Mouse (Mus musculus) C2C12 (cell line): ENCODE data around the gene Tchp. TPM values are rescaled to one million over a fixed set of nuclear protein-coding genes. Genes with fewer than 3 reads are reported as not detected.
A peak's percentile ranks its signal among the peaks of the same experiment; 100 is the strongest.

Experiments
- H3K27me3 ChIP-seq: one replicate; pipeline ENCODE4 v1.6.1; 2011; ENCODE audit not compliant: control insufficient read depth, insufficient read depth, insufficient read length
- H3K36me3 ChIP-seq: one replicate; pipeline ENCODE4 v1.6.1; 2011; ENCODE audit not compliant: control insufficient read depth, insufficient read depth
- H3K4me3 ChIP-seq: one replicate; pipeline ENCODE4 v1.5.1; 2011; ENCODE audit warnings: mild to moderate bottlenecking, control low read depth; ENCODE audit not compliant: poor library complexity, insufficient read depth, severe bottlenecking
- H3K79me2 ChIP-seq: one replicate; pipeline ENCODE4 v1.6.1; 2011; ENCODE audit not compliant: control insufficient read depth, insufficient read depth
- H3K79me3 ChIP-seq: one replicate; pipeline ENCODE4 v1.6.1; 2011; ENCODE audit warnings: low read depth, control low read depth
- H3ac ChIP-seq: one replicate; pipeline ENCODE3; 2011; ENCODE audit warnings: low read depth; ENCODE audit not compliant: control insufficient read depth, insufficient read length
- CEBPB ChIP-seq: IDR thresholded peaks from one replicate; pipeline ENCODE4 v1.6.1; 2011; ENCODE audit warnings: low read depth, mild to moderate bottlenecking, control low read depth, moderate library complexity
- CTCF ChIP-seq: IDR thresholded peaks from one replicate; pipeline ENCODE4 v1.5.1; 2011; ENCODE audit not compliant: control insufficient read depth, insufficient read depth, insufficient read length
- FOSL1 ChIP-seq: IDR thresholded peaks from one replicate; pipeline ENCODE4 v1.8.0; 2011; ENCODE audit warnings: mild to moderate bottlenecking, low read length; ENCODE audit not compliant: poor library complexity, insufficient read depth, severe bottlenecking
- MAX ChIP-seq: IDR thresholded peaks from one replicate; pipeline ENCODE4 v1.6.1; 2011; ENCODE audit warnings: mild to moderate bottlenecking, control low read depth
- MYOD1 ChIP-seq: IDR thresholded peaks from one replicate; pipeline ENCODE4 v1.6.1; 2011; ENCODE audit warnings: low read depth; ENCODE audit not compliant: control insufficient read depth, insufficient read length
- MYOG ChIP-seq: IDR thresholded peaks from one replicate; pipeline ENCODE4 v1.6.1; 2011; ENCODE audit not compliant: control insufficient read depth, insufficient read length; ENCODE audit errors: extremely low read depth
- USF1 ChIP-seq: IDR thresholded peaks from one replicate; pipeline ENCODE4 v1.6.1; 2011; ENCODE audit warnings: low read depth, mild to moderate bottlenecking, control low read depth, moderate library complexity
- polyA plus RNA-seq: library from polyadenylated mRNA; unstranded; fragments of >200 nt; fragmentation: generic; extraction: Trizol; gene quantifications from one replicate; pipeline ENCODE4 v1.2.1, GENCODE M21; 2012; ENCODE audit warnings: missing spikeins

Gene Tchp
- polyA plus RNA-seq, 1 experiment: 5.8 TPM

GRCm38 (mm10) chr5:114728160-114728559, 20.6 kb downstream of the Tchp start:
- no peaks in the 10 kb centered on the region for H3K27me3 ChIP-seq
- H3K79me3 ChIP-seq: no peaks in the 10 kb centered on the region
- TF ChIP-seq FOSL1 (no peak), MAX (no peak), MYOD1 (no peak), CEBPB (no peak), MYOG (no peak), USF1 (no peak), CTCF (no peak)
- H3K4me3 ChIP-seq: no peak overlapping the region
- H3ac ChIP-seq: no peak overlapping the region
- no peaks in the 10 kb centered on the region for H3K79me2 ChIP-seq
- peaks cover 23% of the 10 kb centered on the region for H3K36me3 ChIP-seq

GRCm38 (mm10) chr5:114730129-114730528, 22.6 kb downstream of the Tchp start:
- Histone ChIP-seq H3K79me2 (no peaks in the 10 kb centered on the region), H3K79me3 (no peaks in the 10 kb centered on the region), H3K36me3 (peaks cover 26% of the 10 kb centered on the region), H3ac (no peak overlapping the region), H3K27me3 (no peaks in the 10 kb centered on the region), H3K4me3 (no peak overlapping the region)
- TF ChIP-seq USF1: no peak
- TF ChIP-seq MYOD1: peak; percentile 24

- H3K79me2 ChIP-seq: no peaks in the 10 kb centered on the region
- peaks cover 34% of the 10 kb centered on the region for H3K36me3 ChIP-seq
- TF ChIP-seq CEBPB (no peak), MAX (no peak), MYOG (no peak), CTCF (peak; percentile 34), MYOD1 (no peak), USF1 (no peak)
These were observed 23.9 kb downstream of the Tchp start for GRCm38 (mm10) chr5:114731498-114731897.

GRCm38 (mm10) chr5:114731969-114732368, 24.4 kb downstream of the Tchp start:
- no peaks in the 10 kb centered on the region for H3K27me3 ChIP-seq
- TF ChIP-seq CTCF: no peak
- TF ChIP-seq MAX: no peak
- TF ChIP-seq MYOG: no peak
- TF ChIP-seq FOSL1: no peak
- TF ChIP-seq CEBPB: no peak
- no peaks in the 10 kb centered on the region for H3K79me3 ChIP-seq
- H3K79me2 ChIP-seq: no peaks in the 10 kb centered on the region
- H3ac ChIP-seq: no peak overlapping the region
- H3K4me3 ChIP-seq: no peak overlapping the region
- H3K36me3 ChIP-seq: peaks cover 39% of the 10 kb centered on the region

More at GRCm38 (mm10) chr5:114731498-114731897, 23.9 kb downstream of the Tchp start:
- no peak overlapping the region for H3ac ChIP-seq
- no peak overlapping the region for H3K4me3 ChIP-seq
- H3K79me3 ChIP-seq: no peaks in the 10 kb centered on the region
- H3K27me3 ChIP-seq: no peaks in the 10 kb centered on the region

GRCm38 (mm10) chr5:114733606-114734005, 26.0 kb downstream of the Tchp start:
- Histone ChIP-seq H3K27me3 (no peaks in the 10 kb centered on the region), H3ac (no peak overlapping the region), H3K36me3 (peaks cover 53% of the 10 kb centered on the region), H3K79me3 (no peaks in the 10 kb centered on the region), H3K79me2 (no peaks in the 10 kb centered on the region), H3K4me3 (no peak overlapping the region)
- TF ChIP-seq CEBPB: no peak
- no peak for TF ChIP-seq USF1
- no peak for TF ChIP-seq MAX
- no peak for TF ChIP-seq FOSL1
- no peak for TF ChIP-seq MYOG
- TF ChIP-seq CTCF: no peak
- TF ChIP-seq MYOD1: no peak

GRCm38 (mm10) chr5:114737090-114737887, 29.7 kb downstream of the Tchp start:
- peak; percentile 8 for TF ChIP-seq MYOD1
- no peak for TF ChIP-seq CEBPB
- Histone ChIP-seq H3K27me3 (no peaks in the 10 kb centered on the region), H3K79me2 (no peaks in the 10 kb centered on the region), H3K36me3 (peaks cover 60% of the 10 kb centered on the region), H3ac (no peak overlapping the region), H3K79me3 (no peaks in the 10 kb centered on the region), H3K4me3 (no peak overlapping the region)
